Mouse (Mus musculus): ENCODE measurements around the gene Smyd2. TPM values are rescaled to one million over a fixed set of nuclear protein-coding genes. Genes with fewer than 3 reads are reported as not detected.
A peak's percentile ranks its signal among the peaks of the same experiment; 100 is the strongest.

Gene Smyd2
- polyA plus RNA-seq, 1 experiment, result 36.5 TPM

GRCm38 (mm10) chr1:189932190-189932589 lies 10.0 kb upstream of the Smyd2 start:
- no peak for DNase-seq
- no peak overlapping the region for H3K27ac ChIP-seq (ENCODE audit: control insufficient read depth, insufficient read depth, low read length)
- H3K36me3 ChIP-seq (ENCODE audit: control insufficient read depth, insufficient read depth, low read length), result no peaks in the 10 kb centered on the region
- 97% methylated on average over 12 of the region's 12 CpGs for WGBS
- H3K4me3 ChIP-seq (ENCODE audit: control insufficient read depth, insufficient read depth, low read length), result no peak overlapping the region
- peaks cover 8% of the 10 kb centered on the region for H3K4me1 ChIP-seq (replicated peaks; ENCODE audit: control insufficient read depth, insufficient read depth, low read length)
- H3K27me3 ChIP-seq (ENCODE audit: control insufficient read depth, insufficient read depth, low read length), result no peaks in the 10 kb centered on the region
- no peak for TF ChIP-seq CTCF (IDR thresholded peaks at IDR 0.05; ENCODE audit: borderline replicate concordance, control insufficient read depth, extremely low read depth, insufficient read depth, low read length, poor library complexity)

GRCm38 (mm10) chr1:189929896-189930295 lies 7.7 kb upstream of the Smyd2 start:
- WGBS, result 42% methylated on average over 4 of the region's 4 CpGs
- Histone ChIP-seq H3K36me3 (ENCODE audit: control insufficient read depth, insufficient read depth, low read length) (no peaks in the 10 kb centered on the region), H3K27ac (ENCODE audit: control insufficient read depth, insufficient read depth, low read length) (no peak overlapping the region), H3K27me3 (ENCODE audit: control insufficient read depth, insufficient read depth, low read length) (no peaks in the 10 kb centered on the region), H3K4me3 (ENCODE audit: control insufficient read depth, insufficient read depth, low read length) (no peak overlapping the region), H3K4me1 (replicated peaks; ENCODE audit: control insufficient read depth, insufficient read depth, low read length) (peaks cover 6% of the 10 kb centered on the region)
- no peak for DNase-seq
- no peak for TF ChIP-seq CTCF (IDR thresholded peaks at IDR 0.05; ENCODE audit: borderline replicate concordance, control insufficient read depth, extremely low read depth, insufficient read depth, low read length, poor library complexity)
- no peak for TF ChIP-seq POLR2A (IDR thresholded peaks at IDR 0.05; ENCODE audit: control insufficient read depth, extremely low read depth, insufficient read depth, low read length, poor library complexity)

- Histone ChIP-seq H3K4me3 (ENCODE audit: control insufficient read depth, insufficient read depth, low read length) (no peak overlapping the region), H3K27me3 (ENCODE audit: control insufficient read depth, insufficient read depth, low read length) (no peaks in the 10 kb centered on the region), H3K27ac (ENCODE audit: control insufficient read depth, insufficient read depth, low read length) (no peak overlapping the region; the same call in 1 of the 2 replicates), H3K36me3 (ENCODE audit: control insufficient read depth, insufficient read depth, low read length) (no peaks in the 10 kb centered on the region), H3K4me1 (replicated peaks; ENCODE audit: control insufficient read depth, insufficient read depth, low read length) (no peaks in the 10 kb centered on the region)
- 3% methylated on average over 6 of the region's 6 CpGs for WGBS
- TF ChIP-seq POLR2A (IDR thresholded peaks at IDR 0.05; ENCODE audit: control insufficient read depth, extremely low read depth, insufficient read depth, low read length, poor library complexity), result no peak
- TF ChIP-seq CTCF (IDR thresholded peaks at IDR 0.05; ENCODE audit: borderline replicate concordance, control insufficient read depth, extremely low read depth, insufficient read depth, low read length, poor library complexity), result no peak; the same call in 1 of the 2 replicates
- DNase-seq, result peak; percentile 63
Observed at GRCm38 (mm10) chr1:189927644-189928043, 5.5 kb upstream of the Smyd2 start.

- Histone ChIP-seq H3K27me3 (ENCODE audit: control insufficient read depth, insufficient read depth, low read length) (no peaks in the 10 kb centered on the region), H3K27ac (ENCODE audit: control insufficient read depth, insufficient read depth, low read length) (no peak overlapping the region), H3K4me3 (ENCODE audit: control insufficient read depth, insufficient read depth, low read length) (no peak overlapping the region), H3K36me3 (ENCODE audit: control insufficient read depth, insufficient read depth, low read length) (no peaks in the 10 kb centered on the region), H3K4me1 (replicated peaks; ENCODE audit: control insufficient read depth, insufficient read depth, low read length) (peaks cover 8% of the 10 kb centered on the region)
- WGBS, result 97% methylated on average over 8 of the region's 8 CpGs
- TF ChIP-seq CTCF (IDR thresholded peaks at IDR 0.05; ENCODE audit: borderline replicate concordance, control insufficient read depth, extremely low read depth, insufficient read depth, low read length, poor library complexity) (no peak), POLR2A (IDR thresholded peaks at IDR 0.05; ENCODE audit: control insufficient read depth, extremely low read depth, insufficient read depth, low read length, poor library complexity) (no peak)
- no peak for DNase-seq
Observed at GRCm38 (mm10) chr1:189926279-189926678, 4.1 kb upstream of the Smyd2 start.

GRCm38 (mm10) chr1:189923871-189924568 lies 1.9 kb upstream of the Smyd2 start:
- no peak overlapping the region for H3K27ac ChIP-seq (ENCODE audit: control insufficient read depth, insufficient read depth, low read length)
- WGBS, result 96% methylated on average over 22 of the region's 22 CpGs

GRCm38 (mm10) chr1:189923157-189923556 lies 994 bp upstream of the Smyd2 start:
- DNase-seq, result no peak

More at GRCm38 (mm10) chr1:189923871-189924568, 1.9 kb upstream of the Smyd2 start:
- no peak for DNase-seq
- TF ChIP-seq CTCF (IDR thresholded peaks at IDR 0.05; ENCODE audit: borderline replicate concordance, control insufficient read depth, extremely low read depth, insufficient read depth, low read length, poor library complexity), result no peak
- TF ChIP-seq POLR2A (IDR thresholded peaks at IDR 0.05; ENCODE audit: control insufficient read depth, extremely low read depth, insufficient read depth, low read length, poor library complexity), result no peak
- Histone ChIP-seq H3K27me3 (ENCODE audit: control insufficient read depth, insufficient read depth, low read length) (no peaks in the 10 kb centered on the region), H3K36me3 (ENCODE audit: control insufficient read depth, insufficient read depth, low read length) (no peaks in the 10 kb centered on the region), H3K4me3 (ENCODE audit: control insufficient read depth, insufficient read depth, low read length) (no peak overlapping the region), H3K4me1 (replicated peaks; ENCODE audit: control insufficient read depth, insufficient read depth, low read length) (peaks cover 8% of the 10 kb centered on the region)

More at GRCm38 (mm10) chr1:189923157-189923556, 994 bp upstream of the Smyd2 start:
- no peaks in the 10 kb centered on the region for H3K36me3 ChIP-seq (ENCODE audit: control insufficient read depth, insufficient read depth, low read length)
- H3K4me1 ChIP-seq (replicated peaks; ENCODE audit: control insufficient read depth, insufficient read depth, low read length), result peaks cover 8% of the 10 kb centered on the region
- 97% methylated on average over 4 of the region's 4 CpGs for WGBS
- no peak overlapping the region for H3K27ac ChIP-seq (ENCODE audit: control insufficient read depth, insufficient read depth, low read length)
- H3K4me3 ChIP-seq (ENCODE audit: control insufficient read depth, insufficient read depth, low read length), result no peak overlapping the region
- TF ChIP-seq POLR2A (IDR thresholded peaks at IDR 0.05; ENCODE audit: control insufficient read depth, extremely low read depth, insufficient read depth, low read length, poor library complexity), result no peak
- no peak for TF ChIP-seq CTCF (IDR thresholded peaks at IDR 0.05; ENCODE audit: borderline replicate concordance, control insufficient read depth, extremely low read depth, insufficient read depth, low read length, poor library complexity)
- no peaks in the 10 kb centered on the region for H3K27me3 ChIP-seq (ENCODE audit: control insufficient read depth, insufficient read depth, low read length)

Data from thymus, adult 2 months (tissue).